7 mouse cellular contexts compared by ENCODE assay signal in the genomic region with DNA sequence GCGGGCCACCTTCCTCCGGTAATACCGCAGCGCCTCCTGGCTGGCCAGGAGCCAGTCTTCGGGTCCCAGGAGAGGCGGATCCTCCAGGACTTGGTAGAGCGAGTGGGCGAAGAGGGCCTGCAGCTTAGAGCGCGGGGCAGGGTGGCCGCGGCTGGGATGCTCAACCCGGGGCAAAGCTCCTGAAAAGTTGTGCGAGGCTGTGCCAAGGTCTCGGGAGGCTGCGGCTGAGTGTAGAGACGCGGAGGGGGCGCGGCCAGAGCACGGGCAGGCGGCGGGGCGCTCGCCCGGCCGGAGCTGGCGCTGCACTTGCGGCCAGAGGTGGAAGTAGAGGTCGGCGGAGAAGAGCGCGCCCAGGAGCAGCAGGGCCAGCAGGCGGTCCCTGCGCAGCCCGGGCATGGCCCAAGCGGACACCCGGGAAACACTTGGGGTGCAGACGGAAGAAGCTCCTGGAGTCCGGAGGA. TPM values are rescaled to one million over a fixed set of nuclear protein-coding genes. Genes with fewer than 3 reads are reported as not detected.
DNase-seq lines count a peak whose midpoint lies in the region; ATAC-seq and TF ChIP-seq lines count a peak whose summit lies in the region.

No protein-coding gene starts in this region.

- peaks cover 6% of the 10 kb centered on the region; the same call in 1 of the 2 replicates for H3K79me2 ChIP-seq in liver, adult 2 months (ENCODE audit: control insufficient read depth, insufficient read depth, low read length)

- peaks cover 21% of the 10 kb centered on the region for H3K4me1 ChIP-seq in E14TG2a.4 (replicated peaks; ENCODE audit: low read depth, low read length)
- H3K4me1 ChIP-seq in forebrain, embryonic 11.5 days (replicated peaks; ENCODE audit: control insufficient read depth, insufficient read depth, low read length) = peaks cover 5% of the 10 kb centered on the region; the same call in 1 of the 2 replicates
- H3K4me1 ChIP-seq in hindbrain, embryonic 12.5 days = peaks cover 17% of the 10 kb centered on the region
- peaks cover 21% of the 10 kb centered on the region for H3K4me1 ChIP-seq in liver, adult 2 months (ENCODE audit: control insufficient read depth, insufficient read depth, low read length)

- no peaks in the 10 kb centered on the region for H3K9me3 ChIP-seq in E14TG2a.4 (ENCODE audit: low read length)
- no peaks in the 10 kb centered on the region for H3K9me3 ChIP-seq in forebrain, embryonic 11.5 days (ENCODE audit: control insufficient read depth, low read length)
- H3K9me3 ChIP-seq in hindbrain, embryonic 12.5 days (replicated peaks) = no peaks in the 10 kb centered on the region

- no peaks in the 10 kb centered on the region for H3K36me3 ChIP-seq in E14TG2a.4 (ENCODE audit: insufficient read depth, low read length)
- H3K36me3 ChIP-seq in forebrain, embryonic 11.5 days (ENCODE audit: control insufficient read depth, insufficient read depth, low read length) = no peaks in the 10 kb centered on the region
- no peaks in the 10 kb centered on the region for H3K36me3 ChIP-seq in hindbrain, embryonic 12.5 days
- H3K36me3 ChIP-seq in liver, adult 2 months (ENCODE audit: control insufficient read depth, insufficient read depth, low read length) = no peaks in the 10 kb centered on the region

- H3K27ac ChIP-seq in forebrain, embryonic 11.5 days (ENCODE audit: low read depth, low read length) = no peak overlapping the region
- no peak overlapping the region for H3K27ac ChIP-seq in hindbrain, embryonic 12.5 days
- peak overlapping the region; percentile 99 for H3K27ac ChIP-seq in liver, adult 2 months (replicated peaks; ENCODE audit: insufficient read depth, low read depth, low read length)

- peak; percentile 46; the same call in 1 of the 2 replicates for TF ChIP-seq POLR2A in liver, adult 2 months (IDR thresholded peaks at IDR 0.05; ENCODE audit: extremely low read depth, insufficient read depth, low read length)

- peak overlapping the region; percentile 49 for H3K9ac ChIP-seq in forebrain, embryonic 11.5 days (ENCODE audit: low read length)
- peak overlapping the region; percentile 55 for H3K9ac ChIP-seq in hindbrain, embryonic 12.5 days
- peak overlapping the region; percentile 95 for H3K9ac ChIP-seq in liver, adult 2 months (ENCODE audit: low read depth, low read length)

- peaks cover 66% of the 10 kb centered on the region for H3K27me3 ChIP-seq in E14TG2a.4 (ENCODE audit: insufficient read depth, low read length)
- H3K27me3 ChIP-seq in forebrain, embryonic 11.5 days (ENCODE audit: control insufficient read depth, insufficient read depth, low read length) = peaks cover 14% of the 10 kb centered on the region; the same call in 1 of the 2 replicates
- peaks cover 28% of the 10 kb centered on the region for H3K27me3 ChIP-seq in hindbrain, embryonic 12.5 days
- no peaks in the 10 kb centered on the region for H3K27me3 ChIP-seq in liver, adult 2 months (ENCODE audit: control insufficient read depth, insufficient read depth, low read length)

- TF ChIP-seq CTCF in E14TG2a.4 (conservative IDR thresholded peaks at IDR 0.05; ENCODE audit: low read length) = no peak
- TF ChIP-seq CTCF in liver, adult 2 months (IDR thresholded peaks at IDR 0.05; ENCODE audit: low read depth, low read length) = 0 out of 2 replicates have a peak, but pooled peaks have one; percentile 15

- peak overlapping the region; percentile 93 for H3K4me2 ChIP-seq in forebrain, embryonic 11.5 days (ENCODE audit: low read depth, low read length, severe bottlenecking)
- H3K4me2 ChIP-seq in hindbrain, embryonic 12.5 days (replicated peaks) = peak overlapping the region; percentile 95

- peak; percentile 64 for ATAC-seq in forebrain, embryonic 11.5 days (replicated peaks; ENCODE audit: low FRiP score)
- ATAC-seq in hindbrain, embryonic 12.5 days (ENCODE audit: low FRiP score) = peak; percentile 66
- peak; percentile 29; the same call in 1 of the 2 replicates for ATAC-seq in monocyte, adult 5-6 weeks (replicated peaks; ENCODE audit: insufficient number of reproducible peaks, low FRiP score, low TSS enrichment, poor library complexity, severe bottlenecking)
- no peak for ATAC-seq in erythroid progenitor cell, adult 5-6 weeks (replicated peaks; ENCODE audit: low FRiP score, poor library complexity, severe bottlenecking)

- WGBS in forebrain, embryonic 11.5 days = under 1% methylated on average over 40 of the region's 40 CpGs
- WGBS in hindbrain, embryonic 12.5 days = under 1% methylated on average over 40 of the region's 40 CpGs
- WGBS in liver, adult 2 months = under 1% methylated on average over 40 of the region's 40 CpGs

- DNase-seq in ZHBTc4 (ENCODE audit: low read depth, low spot score) = peak; percentile 70
- peak; percentile 71 for DNase-seq in forebrain, embryonic 11.5 days (ENCODE audit: low spot score)
- DNase-seq in liver, adult 2 months (ENCODE audit: extremely low read depth, low read depth, low spot score) = peak; percentile 60

- peak overlapping the region; percentile 78 for H3K4me3 ChIP-seq in E14TG2a.4 (replicated peaks; ENCODE audit: low read length)
- peak overlapping the region; percentile 44 for H3K4me3 ChIP-seq in forebrain, embryonic 11.5 days (ENCODE audit: low read depth, low read length)
- peak overlapping the region; percentile 43 for H3K4me3 ChIP-seq in hindbrain, embryonic 12.5 days
- peak overlapping the region; percentile 83 for H3K4me3 ChIP-seq in liver, adult 2 months (ENCODE audit: insufficient read depth, low read depth, low read length)

RNA-seq across cellular contexts. Expression of gene Fam20a, which starts 0.7 kb away (rescaled TPM):
- 2.3 and 3.0 TPM in 2 replicates for polyA plus RNA-seq in forebrain, embryonic 11.5 days (2014; fragmentation: Nextera tagmentation; extraction: Ambion mirVana)
- 2.7 and 4.8 TPM in 2 replicates for polyA plus RNA-seq in hindbrain, embryonic 12.5 days (2016; fragmentation: Nextera tagmentation; extraction: Ambion mirVana)
- total RNA-seq in liver, adult 2 months (2014; rRNA removed) = 6.9 and 13.2 TPM in 2 replicates
- 30.6 and 34.8 TPM in 2 replicates for polyA plus RNA-seq in liver, adult 2 months (2012; rRNA removed)
- 2.3 to 8.6 TPM (median 3.2 TPM) in 3 replicates for total RNA-seq in monocyte, adult 5-6 weeks (2017)
- not detected in 2 replicates for total RNA-seq in erythroid progenitor cell, adult 5-6 weeks (2015; ENCODE audit: low replicate concordance)
- not detected in 2 replicates for total RNA-seq in erythroid progenitor cell, adult 5-6 weeks (2017; ENCODE audit: low replicate concordance)
